Mouse (Mus musculus) stomach, postnatal 0 days (tissue): ENCODE data around the gene Rnls.

Experiments
- CTCF ChIP-seq: IDR thresholded peaks from 2 replicates; pipeline ENCODE4 v1.5.1; 2016; ENCODE audit warnings: antibody characterized with exemption, low read depth, mild to moderate bottlenecking, moderate library complexity
- EP300 ChIP-seq: optimal IDR thresholded peaks from 2 replicates; pipeline ENCODE3; 2016; ENCODE audit warnings: antibody characterized with exemption

- TF ChIP-seq CTCF: no peak
- TF ChIP-seq EP300: no peak
Observed at GRCm38 (mm10) chr19:33159897-33160296, 232.2 kb downstream of the Rnls start.
